Mouse (Mus musculus) urinary bladder, postnatal 25 days (tissue): ENCODE results near the gene Emp2.
"Not testable (repeated sequence)": the region's sequence is repeated elsewhere in the genome, so short reads cannot be mapped to it uniquely, and the experiment has no call there.

Experiments used
- DNase-seq: peaks from one replicate; pipeline ENCODE4 v3.0.0; 2022; ENCODE audit warnings: low spot score

Emp2 gene

DNA sequence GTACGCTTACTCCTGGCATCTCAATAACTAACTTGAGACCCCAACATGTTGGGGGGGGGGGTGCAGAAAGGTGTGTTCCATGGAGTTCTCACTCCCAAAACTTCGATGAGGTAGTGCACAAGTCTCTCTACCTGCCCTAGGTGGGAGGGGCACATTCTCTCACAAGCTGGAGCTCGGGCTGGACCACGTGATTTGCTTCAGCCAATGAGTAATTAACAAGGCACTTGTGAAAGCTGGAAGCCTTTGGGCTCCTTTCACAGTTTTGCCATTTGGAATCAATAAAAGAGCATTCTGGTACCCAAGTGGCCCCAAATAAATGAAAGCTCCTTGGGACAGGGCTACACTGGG, 3.4 kb upstream of the Emp2 start:
- no peak for DNase-seq

DNA sequence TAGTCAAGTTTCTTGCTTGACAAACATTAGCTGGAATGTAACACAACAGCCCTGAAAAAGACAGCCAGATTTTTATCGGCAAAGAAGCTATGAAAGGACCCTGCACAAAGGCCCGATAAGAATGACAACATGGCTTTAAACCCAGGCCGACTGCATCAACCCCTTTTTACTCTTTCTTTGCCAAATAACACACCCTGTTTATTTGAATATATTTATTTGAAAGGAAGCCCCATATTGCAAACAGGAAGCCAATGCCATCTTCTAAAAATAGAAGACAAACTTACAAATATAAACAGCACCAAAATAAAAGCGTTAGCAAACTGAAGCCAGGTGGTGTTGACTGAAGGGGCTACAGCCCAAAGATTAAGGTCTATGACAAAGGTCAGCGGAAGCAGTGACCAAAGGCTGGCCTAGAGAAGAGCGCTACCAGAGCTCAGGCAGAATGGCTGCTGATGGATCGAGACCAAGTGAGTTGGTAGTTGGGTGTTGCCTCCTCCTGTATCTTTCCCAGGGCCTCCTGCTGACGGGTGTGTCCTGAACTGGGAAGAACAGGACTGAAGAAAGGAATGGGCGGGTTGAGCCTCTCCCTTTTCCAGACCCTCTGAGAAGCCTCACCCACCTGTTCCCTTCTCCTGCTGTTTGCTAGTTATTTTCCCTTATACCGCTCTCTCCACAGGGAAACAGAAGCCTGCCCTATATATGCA, 2.9 kb upstream of the Emp2 start:
- DNase-seq = no peak

DNA sequence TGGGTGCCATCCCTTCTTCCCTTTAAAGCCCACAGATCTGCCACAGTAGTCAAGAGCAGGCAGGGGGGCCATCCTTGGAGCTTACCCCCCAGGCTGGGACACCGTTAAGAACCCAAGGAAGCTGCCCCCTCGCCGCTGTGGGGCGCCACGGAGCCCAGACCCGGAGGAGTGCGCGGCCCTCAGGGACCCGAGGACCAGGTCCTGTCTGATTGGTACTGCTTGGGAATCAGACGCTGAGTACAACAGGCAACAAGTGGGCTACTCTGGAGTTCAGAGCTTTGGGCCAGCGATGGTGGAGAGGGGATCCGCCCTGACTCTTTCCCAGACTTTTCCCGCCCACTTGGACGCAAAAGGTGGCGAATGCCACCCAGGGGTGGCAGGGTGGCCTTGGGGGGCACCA, 542 bp downstream of the Emp2 start:
- DNase-seq = peak; percentile 40

DNA sequence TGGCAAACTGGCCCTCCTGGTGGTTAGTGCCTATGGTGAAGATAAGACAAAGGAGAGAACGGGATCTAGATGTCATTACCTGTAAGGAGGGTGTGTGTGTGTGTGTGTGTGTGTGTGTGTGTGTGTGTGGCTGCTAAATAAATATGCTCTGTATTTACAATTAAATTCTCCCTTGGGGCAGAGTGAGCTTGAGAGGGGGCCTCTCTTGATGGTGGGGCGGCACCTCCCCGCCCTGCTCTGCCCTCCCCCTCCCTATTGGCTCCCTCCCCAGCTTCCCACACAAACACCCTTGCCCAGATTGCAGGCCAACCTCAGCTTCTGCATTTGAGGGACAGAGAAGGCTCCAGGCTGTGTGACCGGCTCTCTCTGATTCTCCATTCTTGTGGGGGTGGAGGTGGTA, 1.8 kb downstream of the Emp2 start:
- no peak for DNase-seq

DNA sequence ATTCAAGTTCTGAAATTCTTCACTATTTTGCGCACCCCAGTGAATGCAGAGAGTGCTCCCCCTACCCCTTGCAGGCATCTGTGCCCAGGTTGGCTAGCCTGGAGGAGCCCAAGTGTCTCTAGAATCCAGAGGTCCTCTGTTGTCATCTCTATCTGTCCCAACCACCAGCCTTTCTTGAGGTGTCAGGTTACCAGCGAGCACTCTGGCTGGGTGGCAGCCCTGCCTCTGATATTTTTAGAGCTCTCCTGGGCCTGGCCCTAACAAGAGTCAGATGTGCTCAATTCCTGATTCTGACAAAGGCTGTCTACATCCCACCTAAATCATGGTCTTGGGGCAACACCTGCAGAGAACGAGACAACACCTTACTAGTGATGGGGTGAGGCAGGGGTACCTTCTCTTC, 2.7 kb downstream of the Emp2 start:
- DNase-seq = no peak

DNA sequence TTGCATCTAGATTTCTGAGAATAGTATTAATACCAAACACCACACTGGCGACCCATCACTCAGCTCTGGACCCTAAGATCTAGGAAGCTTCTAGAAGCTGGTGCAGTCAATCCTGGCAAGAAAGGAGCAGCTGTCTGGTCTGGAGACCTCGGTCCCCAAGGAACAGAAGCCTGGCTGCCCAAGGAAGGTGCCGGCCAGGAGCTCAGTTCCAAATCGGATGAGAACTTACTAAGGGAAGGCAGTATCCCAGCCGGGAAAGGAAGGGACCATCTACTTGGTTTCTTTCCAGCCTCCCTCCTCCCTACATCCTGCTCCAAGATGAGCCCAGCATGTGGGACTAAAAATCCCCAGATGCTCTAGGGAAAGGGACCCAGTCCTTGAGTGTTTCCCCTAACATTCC, 3.3 kb downstream of the Emp2 start:
- no peak for DNase-seq

DNA sequence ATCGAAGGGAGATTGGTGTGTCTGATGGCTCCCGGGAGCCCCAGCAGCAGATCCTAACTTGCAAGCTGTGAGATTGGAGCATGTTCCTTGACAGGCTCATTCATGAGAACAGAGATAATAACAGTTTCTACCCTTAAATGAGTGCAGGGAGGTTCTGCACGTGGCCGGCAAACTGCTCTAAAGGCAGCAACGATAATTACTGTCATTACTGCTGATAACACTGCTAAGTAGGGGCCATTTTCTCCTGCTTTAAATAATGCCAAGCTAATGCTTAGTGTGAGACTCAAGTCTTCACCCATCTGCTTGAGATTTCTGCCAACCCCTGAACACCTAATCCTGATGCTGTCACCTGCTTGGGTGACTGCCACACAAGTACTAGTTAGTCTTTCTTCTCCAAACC, 6.4 kb downstream of the Emp2 start:
- no peak for DNase-seq

DNA sequence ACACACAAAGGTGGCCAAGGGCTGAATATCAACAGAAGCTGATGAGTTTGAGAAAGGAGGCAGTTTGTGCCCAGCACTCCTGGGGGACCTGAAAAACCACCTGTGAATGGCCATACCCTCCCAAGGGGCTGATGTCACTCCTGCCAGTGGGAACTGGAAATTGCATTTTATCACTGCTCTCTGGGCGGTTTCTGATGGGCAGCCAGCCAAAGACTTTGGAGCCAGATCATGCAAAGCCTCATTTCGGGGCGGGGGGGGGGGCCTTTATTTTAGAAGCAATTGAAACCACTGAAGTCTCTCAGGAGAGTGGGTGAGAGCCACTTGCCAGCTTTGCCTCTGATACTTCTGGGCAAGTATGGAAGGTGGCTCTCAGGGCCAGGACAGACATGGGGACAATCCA, 7.7 kb downstream of the Emp2 start:
- DNase-seq = peak; percentile 43

DNA sequence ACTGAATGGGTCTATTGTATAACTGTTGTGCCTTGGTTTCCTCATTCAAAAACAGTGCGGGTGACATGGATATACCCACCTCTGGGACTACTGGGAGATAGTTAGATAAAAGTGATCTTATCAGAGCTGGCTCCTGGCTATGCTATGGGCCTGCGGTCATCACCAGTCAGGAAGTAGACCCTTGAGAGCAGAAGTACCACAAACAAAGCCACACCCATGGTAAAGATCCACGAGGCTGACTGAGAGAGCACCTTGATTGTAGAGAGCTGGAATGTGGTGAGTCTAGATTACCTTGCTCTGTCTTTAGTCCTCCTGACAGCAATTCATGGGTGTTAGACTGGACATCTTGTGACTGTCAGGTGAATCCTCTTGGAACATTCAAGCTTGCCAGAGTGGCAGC, 12.4 kb downstream of the Emp2 start:
- DNase-seq = no peak

DNA sequence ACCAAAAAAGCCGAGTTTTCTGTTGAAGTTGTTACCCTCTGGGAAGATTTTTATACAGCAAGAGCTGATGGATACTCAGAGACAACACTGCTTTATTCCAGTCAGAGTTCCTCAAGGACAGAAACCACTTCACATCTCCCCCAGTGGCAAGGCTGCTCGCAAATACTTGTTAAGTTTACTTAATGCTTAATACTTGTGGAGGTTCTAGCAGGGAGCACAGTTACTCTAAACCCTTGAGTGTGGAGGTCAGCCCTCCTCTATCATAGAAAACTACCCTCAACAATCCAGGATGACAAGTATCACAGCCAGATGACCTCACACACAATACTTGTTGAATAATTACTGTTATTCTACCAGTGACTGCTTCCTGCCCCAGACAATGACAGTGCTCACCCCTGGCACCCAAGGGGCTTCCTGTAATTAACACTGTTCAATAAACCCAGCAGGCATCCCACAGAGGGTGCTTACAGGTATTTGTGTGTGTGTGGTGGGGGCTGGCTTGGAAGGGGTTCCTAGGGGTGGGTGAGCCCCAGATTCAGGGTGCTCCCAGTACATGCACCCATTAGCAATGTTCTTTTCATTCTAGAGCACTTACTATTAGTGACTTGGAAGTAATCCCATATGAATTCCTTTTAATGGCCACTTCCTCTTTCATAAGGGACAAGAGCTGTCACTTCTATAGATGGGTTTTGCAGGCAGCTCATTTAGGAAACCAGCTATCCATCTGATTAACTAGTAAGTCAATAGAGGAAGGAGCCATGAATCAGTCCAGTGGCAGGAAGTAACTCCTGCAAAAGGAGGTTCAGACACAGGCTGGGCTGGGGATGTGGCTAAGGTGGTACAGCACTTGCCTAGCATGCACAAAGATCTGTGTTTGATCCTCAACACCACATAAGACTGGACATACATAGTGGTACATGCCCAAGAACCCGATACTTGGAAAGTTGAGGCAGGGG, 13.3 kb downstream of the Emp2 start:
- no peak for DNase-seq

DNA sequence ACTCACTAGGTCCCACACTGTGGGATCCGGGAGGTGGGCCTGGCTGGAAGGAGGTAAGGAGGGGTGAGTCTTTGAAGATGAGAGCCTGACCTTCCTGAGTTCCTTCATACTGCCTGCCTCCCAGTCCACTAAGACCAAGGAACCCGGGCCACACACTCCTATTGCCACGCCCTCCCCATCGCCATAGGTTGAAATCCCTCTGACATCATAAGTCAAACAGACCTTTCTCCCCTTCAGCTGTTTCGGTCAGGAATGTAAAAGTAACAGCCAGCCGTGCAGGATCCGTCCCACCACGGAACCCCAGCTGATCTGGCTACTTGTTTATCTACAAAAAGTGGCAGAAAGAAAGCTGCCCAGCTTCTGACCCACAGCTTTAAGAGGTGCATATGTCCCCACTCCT, 14.1 kb downstream of the Emp2 start:
- DNase-seq = no peak

DNA sequence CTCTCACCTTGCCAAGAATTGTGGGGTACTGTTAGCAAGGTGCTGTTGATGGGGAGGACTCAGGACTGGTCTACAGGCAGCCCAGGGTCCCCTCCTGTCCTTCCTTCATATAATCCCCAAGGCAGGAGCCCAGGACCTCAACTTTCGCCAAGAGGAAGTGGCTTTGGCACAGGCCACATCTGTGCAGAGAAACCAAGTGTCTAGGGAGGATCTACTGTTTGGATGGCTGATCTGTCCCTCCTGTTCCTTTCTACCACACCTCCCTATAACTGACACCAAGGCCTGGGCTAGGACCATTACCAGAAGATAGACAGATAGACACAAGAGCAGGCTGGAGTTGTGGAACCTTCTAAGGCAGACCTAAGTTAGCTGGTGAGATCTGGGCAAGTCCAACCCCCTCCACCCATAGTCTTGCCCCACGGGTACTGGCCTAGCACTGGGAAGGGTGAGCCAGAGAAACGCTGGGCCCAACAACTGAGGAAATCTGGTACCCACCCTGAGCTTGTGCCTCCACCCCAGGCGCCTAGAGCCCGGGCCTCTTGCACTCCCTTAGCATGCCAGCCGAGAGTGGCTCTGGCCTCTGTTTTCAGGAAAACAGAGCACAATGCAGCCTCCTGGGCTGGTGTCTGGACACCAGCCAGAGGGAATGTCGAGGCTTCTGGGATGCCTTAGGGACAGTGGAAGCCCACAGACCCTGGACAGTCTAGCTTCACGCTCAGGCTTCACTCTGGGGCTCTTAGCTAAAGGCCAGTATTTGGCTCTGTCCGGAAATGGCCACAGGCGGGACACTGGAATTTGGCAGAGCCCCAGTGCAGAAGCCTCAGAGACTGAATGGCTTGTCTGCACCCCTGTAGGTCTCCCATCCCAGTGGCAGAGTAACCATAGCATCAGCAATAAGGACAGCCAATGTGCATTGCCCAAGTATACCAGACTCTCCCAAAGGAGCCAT, 15.8 kb downstream of the Emp2 start:
- no peak for DNase-seq

DNA sequence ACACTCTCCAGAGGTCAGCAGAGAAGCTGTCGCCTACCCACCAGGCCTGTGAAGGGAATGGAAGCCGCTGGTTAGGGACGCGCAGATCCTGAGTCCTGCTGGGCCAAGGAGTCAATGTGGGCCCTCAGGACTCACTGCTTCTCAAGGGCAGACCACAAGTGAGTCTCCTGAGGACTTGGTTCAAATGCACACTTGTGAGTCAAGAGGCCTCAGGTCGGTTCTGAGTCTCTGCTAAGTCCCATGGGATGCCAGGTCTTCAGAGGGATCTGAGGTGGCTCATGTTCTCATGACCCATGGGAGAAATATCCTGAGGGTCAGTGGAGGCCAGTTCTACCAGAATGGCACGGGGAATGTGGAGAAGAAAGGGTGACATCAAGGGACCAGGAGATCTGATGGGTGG, 25.7 kb downstream of the Emp2 start:
- no peak for DNase-seq

DNA sequence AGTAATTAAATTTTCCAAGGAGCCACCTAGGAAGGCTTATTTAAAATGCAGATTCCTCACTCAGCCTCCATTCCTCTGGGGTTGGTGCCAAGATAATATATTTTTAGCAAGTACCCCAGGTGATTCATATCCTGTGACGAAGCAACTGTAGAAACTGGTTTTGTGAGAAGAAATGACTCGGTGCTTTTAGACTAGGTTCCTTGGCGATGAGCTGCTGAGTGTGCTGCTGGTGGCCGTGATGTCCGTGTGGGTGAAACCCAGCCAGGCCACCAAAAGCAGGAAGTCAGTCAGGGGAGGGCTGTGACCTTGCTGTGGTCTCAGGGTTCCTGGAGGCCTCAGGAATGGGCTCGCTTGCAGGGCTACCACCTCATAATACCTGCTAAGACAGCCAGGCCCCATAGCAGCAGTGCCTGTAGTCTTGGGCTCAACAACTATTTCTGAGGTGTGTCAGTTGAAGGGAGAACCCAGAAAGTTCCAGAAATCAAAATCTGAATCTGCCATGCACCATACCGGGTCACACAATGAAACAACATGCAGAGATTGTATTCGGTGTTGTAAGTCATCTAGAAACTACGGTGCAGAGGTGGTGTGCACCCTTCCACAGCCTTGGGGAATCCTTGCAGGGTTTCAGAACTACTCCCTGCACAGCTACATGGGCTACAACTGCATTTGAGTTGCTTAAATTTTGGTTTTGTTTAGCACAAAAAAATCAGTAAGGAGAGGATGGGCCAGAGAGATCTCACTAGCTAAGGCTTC, 27.1 kb downstream of the Emp2 start:
- no peak for DNase-seq

DNA sequence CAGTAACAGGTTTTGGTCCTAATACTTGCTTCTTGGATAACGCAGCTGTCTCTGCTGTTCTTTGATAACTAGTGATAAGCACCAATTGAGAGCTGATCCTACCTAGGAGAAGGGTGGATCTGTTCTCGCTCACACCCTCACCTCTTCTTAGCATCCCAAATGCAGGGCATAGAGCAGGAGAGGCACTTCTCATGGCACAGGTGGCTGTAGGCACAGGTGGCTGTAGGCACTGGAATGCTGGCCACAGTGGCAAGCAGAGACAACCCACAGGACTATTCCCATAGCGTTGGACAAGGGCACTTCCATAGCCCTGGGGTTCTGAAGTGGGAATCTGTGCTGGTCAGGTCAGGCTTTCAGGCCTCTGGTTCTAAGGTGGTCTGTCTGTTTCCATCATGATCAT, 31.9 kb downstream of the Emp2 start:
- no peak for DNase-seq

DNA sequence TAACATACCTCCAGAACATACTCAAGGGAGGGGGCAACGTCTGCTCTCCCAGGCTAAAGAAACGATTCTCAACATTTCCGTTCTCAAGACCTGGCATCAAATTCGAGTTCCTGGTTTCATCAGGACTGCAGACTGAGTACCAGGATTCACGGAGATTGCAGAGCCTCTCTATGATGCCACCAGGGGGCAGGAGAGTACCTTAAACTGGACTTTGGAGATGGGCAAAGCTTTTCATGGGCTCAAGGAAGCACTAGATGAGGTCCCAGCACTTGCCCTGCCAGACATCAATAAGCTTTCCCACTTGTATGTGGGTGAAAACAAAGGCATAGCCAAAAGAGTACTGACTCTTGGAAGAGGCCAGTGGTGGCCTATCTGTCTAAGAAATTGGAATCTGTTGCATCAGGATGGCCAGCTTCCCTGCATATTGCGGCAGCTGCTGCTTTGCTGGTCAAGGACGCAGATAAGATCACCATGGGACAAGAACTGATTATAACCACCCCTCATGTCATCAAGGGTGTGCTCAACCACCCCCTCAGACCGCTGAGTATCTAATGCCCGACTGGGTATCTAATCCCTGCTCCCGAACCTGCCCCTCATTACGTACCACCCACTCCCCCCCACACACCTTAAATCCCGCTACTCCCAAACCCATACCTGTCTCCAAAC, 33.3 kb downstream of the Emp2 start:
- DNase-seq = peak; percentile 86

DNA sequence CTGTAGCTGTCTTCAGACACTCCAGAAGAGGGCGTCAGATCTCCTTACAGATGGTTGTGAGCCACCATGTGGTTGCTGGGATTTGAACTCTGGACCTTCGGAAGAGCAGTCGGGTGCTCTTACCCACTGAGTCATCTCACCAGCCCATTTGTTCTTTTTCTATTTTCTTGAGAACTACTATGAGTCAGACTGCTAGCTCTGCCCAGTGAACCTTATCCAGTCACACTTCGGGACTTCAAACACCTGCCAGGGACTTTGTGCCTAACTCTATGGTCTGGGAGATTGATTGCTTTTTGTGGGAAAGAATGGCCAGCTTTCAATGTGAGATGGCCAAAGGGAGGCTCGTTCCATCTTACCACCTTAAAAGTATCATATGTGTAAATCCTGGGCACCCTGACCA, 37.0 kb downstream of the Emp2 start:
- not testable (repeated sequence) for DNase-seq

DNA sequence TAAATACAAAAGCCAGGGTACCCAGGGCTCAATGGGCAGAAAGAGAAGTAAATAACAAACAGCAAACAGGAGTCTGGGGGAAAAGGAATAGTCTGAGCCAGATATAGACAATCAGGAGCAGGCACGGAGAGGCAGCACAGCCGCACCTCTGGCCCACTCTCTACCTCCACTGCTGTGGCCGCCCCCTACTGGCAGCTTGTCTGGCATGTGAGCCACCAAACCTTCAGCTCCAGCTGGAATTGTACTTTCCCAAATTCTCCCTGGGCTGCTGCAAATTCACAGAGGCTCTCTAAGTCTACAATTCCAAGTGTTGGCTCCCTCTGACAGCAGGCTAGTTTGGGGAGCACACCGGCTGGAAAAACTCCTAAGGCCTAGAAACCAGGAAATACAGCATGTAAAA, 39.3 kb downstream of the Emp2 start:
- DNase-seq = no peak

DNA sequence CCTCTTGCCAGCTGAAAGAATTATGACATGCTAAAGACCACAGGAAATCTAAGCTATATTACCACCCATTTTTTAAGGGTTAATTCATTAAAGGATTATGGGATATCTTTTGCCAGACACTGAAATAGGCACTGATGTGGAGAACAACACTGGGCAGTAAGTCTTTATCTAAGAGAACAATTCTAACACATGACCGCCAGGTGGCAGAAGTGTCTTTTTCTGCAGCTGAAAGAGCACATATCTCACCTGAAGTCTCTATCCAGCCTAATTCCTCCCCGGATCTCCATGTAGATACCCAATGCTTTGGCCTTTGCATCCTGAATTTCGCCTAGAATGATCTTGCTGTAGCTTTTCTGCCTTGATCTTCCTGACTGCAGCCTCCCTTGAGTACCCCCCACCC, 41.5 kb downstream of the Emp2 start:
- peak; percentile 68 for DNase-seq

DNA sequence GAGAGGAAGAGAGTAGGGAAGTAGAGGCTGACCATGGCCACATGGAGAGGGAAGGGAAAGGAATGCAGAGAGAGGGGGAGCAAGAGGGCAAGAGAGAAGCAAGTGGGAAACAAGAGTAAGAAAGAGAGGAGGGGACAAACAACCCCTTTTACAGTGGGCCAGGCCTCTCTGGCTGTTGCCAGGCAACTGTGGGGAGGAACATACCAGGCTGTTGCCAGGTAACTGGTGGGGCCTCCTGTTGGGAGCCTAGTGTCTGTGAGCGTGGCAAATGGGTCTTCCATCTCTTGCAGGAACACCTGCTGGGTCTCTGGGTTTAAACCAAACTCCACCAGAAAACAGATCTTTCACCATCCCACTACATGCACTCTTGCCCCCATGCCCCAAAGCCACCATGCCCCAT, 59.8 kb downstream of the Emp2 start:
- no peak for DNase-seq

DNA sequence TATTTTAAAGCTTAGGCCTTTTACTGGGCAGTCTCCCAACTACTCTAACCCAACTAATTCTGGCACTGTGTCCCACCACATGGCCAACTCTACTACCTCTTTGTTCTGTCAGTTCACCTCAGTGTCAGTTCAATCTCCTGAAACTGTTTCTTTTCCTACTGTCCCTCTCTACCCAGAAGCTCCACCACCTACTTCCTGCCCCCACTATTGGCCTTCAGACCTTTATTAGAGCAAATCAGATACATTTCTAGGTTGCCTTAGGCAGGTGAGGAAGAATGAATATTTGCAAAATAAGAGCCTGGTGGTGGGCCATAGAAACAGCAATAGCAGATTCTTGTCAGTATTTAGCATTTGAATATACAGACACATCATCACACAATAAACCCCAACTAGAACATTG, 77.2 kb downstream of the Emp2 start:
- DNase-seq = no peak
